Mouse (Mus musculus): ENCODE data around the gene Ubac2. TPM values are rescaled to one million over a fixed set of nuclear protein-coding genes. Genes with fewer than 3 reads are reported as not detected.
"Not testable (repeated sequence)": the region's sequence is repeated elsewhere in the genome, so short reads cannot be mapped to it uniquely, and the experiment has no call there.

The Ubac2 gene
- 31.9 and 32.0 TPM in 2 replicates for total RNA-seq (2017)

- peak; percentile 94 for ATAC-seq (ENCODE audit: extremely low read depth, insufficient number of reproducible peaks, low FRiP score, poor library complexity, severe bottlenecking)
Observed at GRCm38 (mm10) chr14:121878176-121878858, at the start of gene Ubac2. Gene Ubac2 (plus strand): TSS chr14:121878620.

- ATAC-seq (ENCODE audit: extremely low read depth, insufficient number of reproducible peaks, low FRiP score, poor library complexity, severe bottlenecking), result 0 out of 2 replicates have a peak, but pooled peaks have one; percentile 16
Observed at GRCm38 (mm10) chr14:121829816-121830442, 48.5 kb upstream of the Ubac2 start.

- ATAC-seq (ENCODE audit: extremely low read depth, insufficient number of reproducible peaks, low FRiP score, poor library complexity, severe bottlenecking), result no peak
Observed at GRCm38 (mm10) chr14:121833001-121833520, 45.4 kb upstream of the Ubac2 start.

GRCm38 (mm10) chr14:121838161-121838560 is 40.3 kb upstream of the Ubac2 start:
- no peak for ATAC-seq (ENCODE audit: extremely low read depth, insufficient number of reproducible peaks, low FRiP score, poor library complexity, severe bottlenecking)

GRCm38 (mm10) chr14:121840217-121840616 is 38.2 kb upstream of the Ubac2 start:
- ATAC-seq (ENCODE audit: extremely low read depth, insufficient number of reproducible peaks, low FRiP score, poor library complexity, severe bottlenecking), result no peak

- ATAC-seq (ENCODE audit: extremely low read depth, insufficient number of reproducible peaks, low FRiP score, poor library complexity, severe bottlenecking), result no peak
Observed at GRCm38 (mm10) chr14:121844486-121844885, 33.9 kb upstream of the Ubac2 start.

- no peak for ATAC-seq (ENCODE audit: extremely low read depth, insufficient number of reproducible peaks, low FRiP score, poor library complexity, severe bottlenecking)
Observed at GRCm38 (mm10) chr14:121851231-121851630, 27.2 kb upstream of the Ubac2 start.

GRCm38 (mm10) chr14:121852531-121852930 is 25.9 kb upstream of the Ubac2 start:
- ATAC-seq (ENCODE audit: extremely low read depth, insufficient number of reproducible peaks, low FRiP score, poor library complexity, severe bottlenecking), result no peak

- peak; percentile 88 for ATAC-seq (ENCODE audit: extremely low read depth, insufficient number of reproducible peaks, low FRiP score, poor library complexity, severe bottlenecking)
Observed at GRCm38 (mm10) chr14:121865162-121865561, 13.3 kb upstream of the Ubac2 start.

- no peak for ATAC-seq (ENCODE audit: extremely low read depth, insufficient number of reproducible peaks, low FRiP score, poor library complexity, severe bottlenecking)
Observed at GRCm38 (mm10) chr14:121866574-121866973, 11.8 kb upstream of the Ubac2 start.

- no peak for ATAC-seq (ENCODE audit: extremely low read depth, insufficient number of reproducible peaks, low FRiP score, poor library complexity, severe bottlenecking)
Observed at GRCm38 (mm10) chr14:121869111-121869510, 9.3 kb upstream of the Ubac2 start.

- ATAC-seq (ENCODE audit: extremely low read depth, insufficient number of reproducible peaks, low FRiP score, poor library complexity, severe bottlenecking), result no peak
Observed at GRCm38 (mm10) chr14:121872760-121873159, 5.7 kb upstream of the Ubac2 start.

- ATAC-seq (ENCODE audit: extremely low read depth, insufficient number of reproducible peaks, low FRiP score, poor library complexity, severe bottlenecking), result peak; percentile 63
Observed at GRCm38 (mm10) chr14:121873172-121873571, 5.2 kb upstream of the Ubac2 start.

GRCm38 (mm10) chr14:121873646-121874045 is 4.8 kb upstream of the Ubac2 start:
- ATAC-seq (ENCODE audit: extremely low read depth, insufficient number of reproducible peaks, low FRiP score, poor library complexity, severe bottlenecking), result no peak

GRCm38 (mm10) chr14:121876190-121876589 is 2.2 kb upstream of the Ubac2 start:
- ATAC-seq (ENCODE audit: extremely low read depth, insufficient number of reproducible peaks, low FRiP score, poor library complexity, severe bottlenecking), result not testable (repeated sequence)

GRCm38 (mm10) chr14:121876860-121877259 is 1.6 kb upstream of the Ubac2 start:
- no peak for ATAC-seq (ENCODE audit: extremely low read depth, insufficient number of reproducible peaks, low FRiP score, poor library complexity, severe bottlenecking)

GRCm38 (mm10) chr14:121877640-121878039 is 780 bp upstream of the Ubac2 start:
- ATAC-seq (ENCODE audit: extremely low read depth, insufficient number of reproducible peaks, low FRiP score, poor library complexity, severe bottlenecking), result no peak

- ATAC-seq (ENCODE audit: extremely low read depth, insufficient number of reproducible peaks, low FRiP score, poor library complexity, severe bottlenecking), result no peak
Observed at GRCm38 (mm10) chr14:121878859-121879206, 413 bp downstream of the Ubac2 start.

- no peak for ATAC-seq (ENCODE audit: extremely low read depth, insufficient number of reproducible peaks, low FRiP score, poor library complexity, severe bottlenecking)
Observed at GRCm38 (mm10) chr14:121879266-121879840, 933 bp downstream of the Ubac2 start.

GRCm38 (mm10) chr14:121881211-121881610 is 2.8 kb downstream of the Ubac2 start:
- ATAC-seq (ENCODE audit: extremely low read depth, insufficient number of reproducible peaks, low FRiP score, poor library complexity, severe bottlenecking), result no peak
